In genomic region chr17:79918484-79919004, GRCm38 (mm10) we compare ENCODE assay signal across 9 mouse cellular contexts. TPM values are rescaled to one million over a fixed set of nuclear protein-coding genes. Genes with fewer than 3 reads are reported as not detected.
DNase-seq lines count a peak whose midpoint lies in the region; ATAC-seq and TF ChIP-seq lines count a peak whose summit lies in the region.
"Had no signal": no experiment of that assay in that cellular context is flagged by ENCODE, and none has a peak within 500 bp of the region (broad histone marks: within the 10 kb centered on the region; RNA-seq: fewer than 3 reads in every experiment).

No protein-coding gene starts in this region.

- WGBS in kidney, adult 2 months = 32% methylated on average over 9 of the region's 9 CpGs
- 33% methylated on average over 9 of the region's 9 CpGs for WGBS in midbrain, embryonic 14.5 days

- H3K27ac ChIP-seq in kidney, adult 2 months (ENCODE audit: insufficient read depth, low read depth, low read length) = no peak overlapping the region
- H3K27ac ChIP-seq in midbrain, embryonic 14.5 days (replicated peaks; ENCODE audit: low read depth, low read length) = no peak overlapping the region

- H3K4me3 ChIP-seq in kidney, adult 2 months (ENCODE audit: insufficient read depth, low read depth, low read length) = no peak overlapping the region
- no peak overlapping the region for H3K4me3 ChIP-seq in midbrain, embryonic 14.5 days (replicated peaks; ENCODE audit: low read depth, low read length)

- TF ChIP-seq CTCF in kidney, adult 2 months (conservative IDR thresholded peaks at IDR 0.05; ENCODE audit: insufficient read depth, insufficient read length, low read depth, low read length) = no peak

- TF ChIP-seq POLR2A in kidney, adult 2 months (IDR thresholded peaks at IDR 0.05; ENCODE audit: low read depth, low read length) = no peak

- no peaks in the 10 kb centered on the region for H3K27me3 ChIP-seq in kidney, adult 2 months (replicated peaks; ENCODE audit: control insufficient read depth, insufficient read depth, low read length)
- H3K27me3 ChIP-seq in midbrain, embryonic 14.5 days (ENCODE audit: control insufficient read depth, insufficient read depth, low read length) = no peaks in the 10 kb centered on the region

- ATAC-seq in midbrain, embryonic 14.5 days (ENCODE audit: low FRiP score, low TSS enrichment) = no peak

- no peaks in the 10 kb centered on the region for H3K36me3 ChIP-seq in kidney, adult 2 months (ENCODE audit: control insufficient read depth, insufficient read depth, low read length)
- no peaks in the 10 kb centered on the region for H3K36me3 ChIP-seq in midbrain, embryonic 14.5 days (ENCODE audit: control insufficient read depth, insufficient read depth, low read length)

- no peak overlapping the region for H3K9ac ChIP-seq in midbrain, embryonic 14.5 days (replicated peaks; ENCODE audit: low read length)

- DNase-seq in heart, adult 11 months = peak; percentile 90
- no peak for DNase-seq in heart, adult 9 months (ENCODE audit: low spot score in 2 of 2)
- peak; percentile 70 for DNase-seq in adipocyte (ENCODE audit: low spot score)
- DNase-seq in kidney, adult 2 months = peak; percentile 88
- peak; percentile 24 for DNase-seq in lung, postnatal 25 days (ENCODE audit: low spot score)
- no peak for DNase-seq in cerebellum, postnatal 4 days (ENCODE audit: low spot score in 2 of 2)
- DNase-seq in layer of hippocampus, adult 18-20 months (ENCODE audit: low spot score in 2 of 2) = no peak
- DNase-seq in midbrain, embryonic 14.5 days = no peak
- DNase-seq: embryo, embryonic 11 days had no signal

- no peaks in the 10 kb centered on the region for H3K9me3 ChIP-seq in midbrain, embryonic 14.5 days (ENCODE audit: control insufficient read depth, low read length)

- peaks cover 3% of the 10 kb centered on the region; the same call in 1 of the 2 replicates for H3K4me1 ChIP-seq in kidney, adult 2 months (ENCODE audit: control insufficient read depth, insufficient read depth, low read length)
- H3K4me1 ChIP-seq in midbrain, embryonic 14.5 days (ENCODE audit: control insufficient read depth, insufficient read depth, low read length) = no peaks in the 10 kb centered on the region

- H3K4me2 ChIP-seq in midbrain, embryonic 14.5 days (ENCODE audit: low read length) = no peak overlapping the region

RNA-seq across cellular contexts. Expression of gene Atl2, which starts 22.6 kb away (rescaled TPM):
- 15.1 and 18.0 TPM in 2 replicates for polyA plus RNA-seq in kidney, adult 2 months (2012; rRNA removed)
- 10 to 100 TPM; 49.9 to 56.0 TPM for total RNA-seq in layer of hippocampus, adult 18-20 months (2021)
- 30.3 and 37.6 TPM in 2 replicates for polyA plus RNA-seq in midbrain, embryonic 14.5 days (2014; fragmentation: Nextera tagmentation; extraction: Ambion mirVana)

Comparison
In these comparisons a context has a peak if more than half of its experiments do, and no peak if none do; other contexts are left out.
1. DNase-seq: peak in heart, adult 11 months (single experiment), adipocyte (single experiment), kidney, adult 2 months (single experiment) and lung, postnatal 25 days (single experiment); none in heart, adult 9 months (0 of 2), cerebellum, postnatal 4 days (0 of 2), layer of hippocampus, adult 18-20 months (0 of 2) and midbrain, embryonic 14.5 days (single experiment).